Mouse (Mus musculus) left cerebral cortex, adult 9 months (tissue): ENCODE results near the gene Ear14.
"Not testable (repeated sequence)": the region's sequence is repeated elsewhere in the genome, so short reads cannot be mapped to it uniquely, and the experiment has no call there.

Source experiments
- DNase-seq, 2 experiments: peaks; one replicate each; pipeline ENCODE4 v3.0.0; 2022; ENCODE audit warnings: low spot score in 2 of 2

The Ear14 gene

DNA sequence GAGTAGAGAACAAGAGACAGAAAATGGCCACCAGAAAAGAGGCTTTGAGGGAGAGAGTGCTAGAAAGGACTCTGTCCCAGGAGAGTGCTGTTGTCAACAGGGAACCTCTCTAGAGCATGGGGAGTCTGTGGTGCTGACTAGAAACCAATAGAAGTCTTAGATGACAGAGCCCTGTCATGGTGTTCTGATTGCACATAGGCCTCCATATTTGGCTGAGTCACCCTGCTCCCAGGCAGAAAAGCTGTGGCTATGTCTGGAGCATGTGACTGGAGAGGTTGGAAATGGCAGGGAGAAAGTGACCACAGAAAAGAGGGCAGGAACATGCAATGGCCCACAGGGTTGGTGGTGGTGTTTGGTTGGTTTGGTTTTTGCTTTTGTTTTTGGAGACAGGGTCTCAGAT is 49.0 kb downstream of the Ear14 start:
- not testable (repeated sequence) for DNase-seq

DNA sequence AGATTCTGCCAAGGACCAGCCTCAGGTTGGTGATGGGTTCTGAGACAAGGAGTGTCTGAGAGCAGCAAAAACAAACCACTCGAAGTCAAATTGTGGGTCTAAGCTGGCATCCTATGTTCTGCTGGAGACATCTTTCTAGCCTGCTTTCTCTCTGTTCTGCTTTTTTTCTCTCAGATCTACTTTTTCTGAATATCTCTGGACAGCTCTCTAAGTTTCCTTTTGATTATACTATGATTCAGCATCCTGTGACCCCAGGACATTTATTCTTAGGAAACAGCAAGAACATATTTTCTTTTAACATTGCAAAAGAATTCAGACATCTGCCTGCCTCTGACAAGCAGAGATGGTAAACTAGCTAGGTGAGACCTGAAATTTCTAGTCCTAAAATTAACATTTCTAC is 50.4 kb downstream of the Ear14 start:
- DNase-seq, result no peak
